Mouse (Mus musculus) macrophage (primary cell): ENCODE data around the gene Atp6v1g3. TPM values are rescaled to one million over a fixed set of nuclear protein-coding genes. Genes with fewer than 3 reads are reported as not detected.

Source experiments
- H3K27ac ChIP-seq: fragments of 350-480 bp; formaldehyde crosslinking; 2 replicates; pipeline ENCODE4 v1.9.0; 2021
- H3K36me3 ChIP-seq: fragments of 350-480 bp; formaldehyde crosslinking; 2 replicates; pipeline ENCODE4 v1.9.0; 2021; ENCODE audit errors: inconsistent target
- H3K4me3 ChIP-seq: fragments of 350-480 bp; formaldehyde crosslinking; 2 replicates; pipeline ENCODE4 v1.9.0; 2021; ENCODE audit errors: inconsistent target
- H3K79me2 ChIP-seq: fragments of 350-480 bp; formaldehyde crosslinking; 2 replicates; pipeline ENCODE4 v1.9.0; 2021; ENCODE audit errors: inconsistent target
- WGBS: methylation state at CpG from one replicate; pipeline ENCODE4 v1.1.7; 2026; ENCODE audit warnings: inconsistent platforms; ENCODE audit not compliant: missing documents; 5-methylcytosine and 5-hydroxymethylcytosine counted together
- polyA plus RNA-seq: library from polyadenylated mRNA; stranded (reverse); fragments of 250-400 nt; gene quantifications from 3 replicates; pipeline ENCODE4 v1.2.4, GENCODE M21; 2018; ENCODE audit warnings: inconsistent platforms

Gene Atp6v1g3
- polyA plus RNA-seq, 1 experiment from 2014 or later, result not detected

GRCm38 (mm10) chr1:138267465-138268055 is 6.0 kb upstream of the Atp6v1g3 start:
- Histone ChIP-seq H3K4me3 (no peak overlapping the region), H3K27ac (peak overlapping the region; percentile 51), H3K36me3 (no peaks in the 10 kb centered on the region), H3K79me2 (no peaks in the 10 kb centered on the region)
- 34% methylated on average over 5 of the region's 5 CpGs for WGBS

- Histone ChIP-seq H3K27ac (peak overlapping the region; percentile 17; the same call in 1 of the 2 replicates), H3K36me3 (no peaks in the 10 kb centered on the region), H3K4me3 (no peak overlapping the region), H3K79me2 (no peaks in the 10 kb centered on the region)
- 6% methylated on average over 3 of the region's 3 CpGs for WGBS
Observed at GRCm38 (mm10) chr1:138274930-138275329, 1.4 kb downstream of the Atp6v1g3 start.

- WGBS, result 68% methylated on average over 5 of the region's 5 CpGs
- H3K4me3 ChIP-seq, result no peak overlapping the region
- no peak overlapping the region for H3K27ac ChIP-seq
- no peaks in the 10 kb centered on the region for H3K36me3 ChIP-seq
- no peaks in the 10 kb centered on the region for H3K79me2 ChIP-seq
Observed at GRCm38 (mm10) chr1:138275859-138276258, 2.3 kb downstream of the Atp6v1g3 start.

GRCm38 (mm10) chr1:138281139-138281538 is 7.6 kb downstream of the Atp6v1g3 start:
- no peaks in the 10 kb centered on the region for H3K79me2 ChIP-seq
- WGBS, result 94% methylated on average over 6 of the region's 6 CpGs
- H3K27ac ChIP-seq, result no peak overlapping the region
- H3K4me3 ChIP-seq, result no peak overlapping the region
- no peaks in the 10 kb centered on the region for H3K36me3 ChIP-seq

- H3K27ac ChIP-seq, result no peak overlapping the region
- 84% methylated on average over 3 of the region's 3 CpGs for WGBS
- H3K36me3 ChIP-seq, result no peaks in the 10 kb centered on the region
- H3K79me2 ChIP-seq, result no peaks in the 10 kb centered on the region
- H3K4me3 ChIP-seq, result no peak overlapping the region
Observed at GRCm38 (mm10) chr1:138282413-138283141, 9.0 kb downstream of the Atp6v1g3 start.

DNA sequence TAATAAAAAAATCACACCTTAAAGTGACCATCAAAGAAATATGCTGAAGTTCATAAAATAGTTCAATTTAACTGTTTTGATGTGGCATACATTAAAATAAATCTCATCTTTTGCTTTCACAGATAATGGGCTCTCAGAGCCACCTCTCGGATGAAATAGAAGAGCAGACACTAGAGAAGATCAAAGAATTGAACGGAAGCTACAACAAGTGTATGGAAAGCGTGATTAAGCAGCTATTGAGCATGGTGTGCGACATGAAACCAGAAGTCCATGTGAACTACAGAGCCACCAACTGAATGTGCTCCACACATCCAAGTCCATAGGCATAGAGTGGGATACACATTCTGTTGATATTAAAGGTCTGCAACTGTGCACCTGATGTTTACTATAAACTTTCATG is 14.1 kb downstream of the Atp6v1g3 start:
- Histone ChIP-seq H3K4me3 (no peak overlapping the region), H3K36me3 (no peaks in the 10 kb centered on the region), H3K79me2 (no peaks in the 10 kb centered on the region), H3K27ac (no peak overlapping the region)
- WGBS, result 98% methylated on average over 4 of the region's 4 CpGs

- no peak overlapping the region for H3K4me3 ChIP-seq
- H3K79me2 ChIP-seq, result no peaks in the 10 kb centered on the region
- 100% methylated on average over 1 of the region's 1 CpGs for WGBS
- no peaks in the 10 kb centered on the region for H3K36me3 ChIP-seq
- no peak overlapping the region for H3K27ac ChIP-seq
Observed at GRCm38 (mm10) chr1:138288721-138289120, 15.2 kb downstream of the Atp6v1g3 start.

GRCm38 (mm10) chr1:138289455-138290425 is 16.2 kb downstream of the Atp6v1g3 start:
- 89% methylated on average over 7 of the region's 7 CpGs for WGBS
- no peak overlapping the region for H3K4me3 ChIP-seq
- H3K36me3 ChIP-seq, result no peaks in the 10 kb centered on the region
- H3K79me2 ChIP-seq, result no peaks in the 10 kb centered on the region
- H3K27ac ChIP-seq, result no peak overlapping the region

- Histone ChIP-seq H3K27ac (no peak overlapping the region), H3K36me3 (no peaks in the 10 kb centered on the region), H3K4me3 (no peak overlapping the region), H3K79me2 (no peaks in the 10 kb centered on the region)
- 85% methylated on average over 4 of the region's 5 CpGs for WGBS
Observed at GRCm38 (mm10) chr1:138291463-138291862, 17.9 kb downstream of the Atp6v1g3 start.

GRCm38 (mm10) chr1:138294487-138294886 is 20.9 kb downstream of the Atp6v1g3 start:
- H3K36me3 ChIP-seq, result no peaks in the 10 kb centered on the region
- H3K4me3 ChIP-seq, result no peak overlapping the region
- no peak overlapping the region for H3K27ac ChIP-seq
- 95% methylated on average over 5 of the region's 5 CpGs for WGBS
- H3K79me2 ChIP-seq, result no peaks in the 10 kb centered on the region

- H3K27ac ChIP-seq, result no peak overlapping the region
- 100% methylated on average over 2 of the region's 2 CpGs for WGBS
- no peaks in the 10 kb centered on the region for H3K36me3 ChIP-seq
- H3K4me3 ChIP-seq, result no peak overlapping the region
- no peaks in the 10 kb centered on the region for H3K79me2 ChIP-seq
Observed at GRCm38 (mm10) chr1:138298156-138298555, 24.6 kb downstream of the Atp6v1g3 start.

GRCm38 (mm10) chr1:138299576-138299975 is 26.0 kb downstream of the Atp6v1g3 start:
- H3K79me2 ChIP-seq, result no peaks in the 10 kb centered on the region
- H3K36me3 ChIP-seq, result no peaks in the 10 kb centered on the region
- no peak overlapping the region for H3K27ac ChIP-seq
- 33% methylated on average over 4 of the region's 4 CpGs for WGBS
- no peak overlapping the region for H3K4me3 ChIP-seq

GRCm38 (mm10) chr1:138301920-138302319 is 28.4 kb downstream of the Atp6v1g3 start:
- 76% methylated on average over 5 of the region's 5 CpGs for WGBS

GRCm38 (mm10) chr1:138302756-138303155 is 29.2 kb downstream of the Atp6v1g3 start:
- Histone ChIP-seq H3K27ac (no peak overlapping the region), H3K36me3 (no peaks in the 10 kb centered on the region), H3K79me2 (no peaks in the 10 kb centered on the region), H3K4me3 (no peak overlapping the region)
- 56% methylated on average over 1 of the region's 2 CpGs for WGBS

More at GRCm38 (mm10) chr1:138301920-138302319, 28.4 kb downstream of the Atp6v1g3 start:
- Histone ChIP-seq H3K36me3 (no peaks in the 10 kb centered on the region), H3K4me3 (no peak overlapping the region), H3K79me2 (no peaks in the 10 kb centered on the region), H3K27ac (no peak overlapping the region)
